Mouse (Mus musculus) CH12.LX (cell line): Measurements from ENCODE around the gene Gm45753. TPM values are rescaled to one million over a fixed set of nuclear protein-coding genes. Genes with fewer than 3 reads are reported as not detected.

Experiments
- DNase-seq: peaks from one replicate; pipeline ENCODE4 v3.0.0-alpha.2; 2013; ENCODE audit errors: extremely low read depth
- H3K27ac ChIP-seq: 2 replicates; pipeline ENCODE4 v1.5.1; 2012; ENCODE audit warnings: low read depth, mild to moderate bottlenecking, control low read depth, moderate library complexity; ENCODE audit not compliant: insufficient read depth
- H3K27me3 ChIP-seq: replicated peaks from 2 replicates; pipeline ENCODE3; 2012; ENCODE audit warnings: inconsistent platforms
- H3K36me3 ChIP-seq, 2 experiments: replicated peaks in 1 of 2; 2 replicates each; pipeline versions ENCODE3 to v1.6.1; 2012; ENCODE audit warnings: inconsistent platforms in 1 of 2, low read length in 1 of 2, mild to moderate bottlenecking in 1 of 2, mixed read lengths in 1 of 2, moderate library complexity in 1 of 2; ENCODE audit not compliant: control insufficient read depth in 1 of 2, insufficient read depth in 1 of 2
- H3K4me1 ChIP-seq, 2 experiments: 2 replicates each; pipeline ENCODE4 v1.6.1; 2012; ENCODE audit warnings: inconsistent platforms in 1 of 2, moderate library complexity in 1 of 2; ENCODE audit not compliant: insufficient read depth in 2 of 2, control insufficient read depth in 1 of 2
- H3K4me2 ChIP-seq: 2 replicates; pipeline ENCODE4 v1.6.1; 2012; ENCODE audit warnings: low read depth, mild to moderate bottlenecking, control low read depth; ENCODE audit not compliant: poor library complexity, insufficient read depth, severe bottlenecking
- H3K4me3 ChIP-seq, 3 experiments: fragments of 150-350 bp in 1 of 3; sonication (generic) in 1 of 3; replicated peaks in 1 of 3; 2 replicates each; pipeline versions ENCODE3 to v1.5.1; 2011 to 2012; ENCODE audit warnings: low read depth in 2 of 3, low read length in 2 of 3, mild to moderate bottlenecking in 2 of 3, moderate library complexity in 2 of 3, control low read depth in 1 of 3, improper control_type of control experiment in 1 of 3, inconsistent platforms in 1 of 3, mixed read lengths in 1 of 3; ENCODE audit not compliant: poor library complexity in 1 of 3
- H3K79me2 ChIP-seq: replicated peaks from 2 replicates; pipeline ENCODE4 v1.6.1; 2012; ENCODE audit warnings: mild to moderate bottlenecking, moderate library complexity; ENCODE audit not compliant: control insufficient read depth, poor library complexity, insufficient read depth, severe bottlenecking; ENCODE audit errors: extremely low read depth
- H3K9ac ChIP-seq: 2 replicates; pipeline ENCODE4 v1.6.1; 2012; ENCODE audit warnings: low read depth, mild to moderate bottlenecking, control low read depth, moderate library complexity; ENCODE audit not compliant: insufficient read depth
- H3K9me3 ChIP-seq: replicated peaks from 2 replicates; pipeline ENCODE3; 2012; ENCODE audit warnings: low read length, inconsistent platforms, mixed read lengths
- CTCF ChIP-seq, 2 experiments: IDR thresholded peaks in 1 of 2; conservative IDR thresholded peaks in 1 of 2; 2 replicates each; pipeline ENCODE4 v1.5.1; 2011 to 2012; ENCODE audit warnings: low read depth in 2 of 2, low read length in 2 of 2, improper control_type of control experiment in 1 of 2, inconsistent platforms in 1 of 2, mild to moderate bottlenecking in 1 of 2, moderate library complexity in 1 of 2
- EP300 ChIP-seq: IDR thresholded peaks from 2 replicates; pipeline ENCODE4 v1.6.1; 2011; ENCODE audit warnings: low read length, improper control_type of control experiment
- IRF4 ChIP-seq: IDR thresholded peaks from 2 replicates; pipeline ENCODE4 v1.6.1; 2014; ENCODE audit warnings: low read depth, mild to moderate bottlenecking, inconsistent platforms, low read length, improper control_type of control experiment
- JUN ChIP-seq: IDR thresholded peaks from 2 replicates; pipeline ENCODE4 v1.6.1; 2011; ENCODE audit warnings: low read depth, mild to moderate bottlenecking, low read length, improper control_type of control experiment, moderate library complexity; ENCODE audit not compliant: insufficient read depth
- JUND ChIP-seq: conservative IDR thresholded peaks from 2 replicates; pipeline ENCODE4 v1.6.1; 2011; ENCODE audit warnings: low read depth, low read length, improper control_type of control experiment
- KAT2A ChIP-seq: IDR thresholded peaks from 2 replicates; pipeline ENCODE4 v1.6.1; 2012; ENCODE audit warnings: low read length, improper control_type of control experiment, inconsistent platforms; ENCODE audit not compliant: insufficient replicate concordance
- MAX ChIP-seq: IDR thresholded peaks from 2 replicates; pipeline ENCODE4 v1.6.1; 2011; ENCODE audit warnings: low read length, improper control_type of control experiment
- MAZ ChIP-seq: IDR thresholded peaks from 2 replicates; pipeline ENCODE4 v1.6.1; 2012; ENCODE audit warnings: low read depth, mild to moderate bottlenecking, inconsistent platforms, low read length, improper control_type of control experiment, moderate library complexity
- MEF2A ChIP-seq: IDR thresholded peaks from 2 replicates; pipeline ENCODE4 v1.6.1; 2014; ENCODE audit warnings: low read depth, mild to moderate bottlenecking, inconsistent platforms, low read length, improper control_type of control experiment, borderline replicate concordance
- MXI1 ChIP-seq: IDR thresholded peaks from 2 replicates; pipeline ENCODE4 v1.6.1; 2011; ENCODE audit warnings: mild to moderate bottlenecking, low read depth, low read length, improper control_type of control experiment
- MYC ChIP-seq: IDR thresholded peaks from 2 replicates; pipeline ENCODE4 v1.6.1; 2011; ENCODE audit warnings: low read depth, mild to moderate bottlenecking, improper control_type of control experiment, low read length
- NELFE ChIP-seq: IDR thresholded peaks from 2 replicates; pipeline ENCODE4 v1.6.1; 2011; ENCODE audit warnings: low read depth, low read length, improper control_type of control experiment
- NRF1 ChIP-seq: IDR thresholded peaks from 2 replicates; pipeline ENCODE4 v1.6.1; 2014; ENCODE audit warnings: low read depth, mild to moderate bottlenecking, inconsistent platforms, low read length, improper control_type of control experiment, moderate library complexity
- POLR2A ChIP-seq: IDR thresholded peaks from 2 replicates; pipeline ENCODE4 v1.6.1; 2011; ENCODE audit warnings: low read depth, mild to moderate bottlenecking, improper control_type of control experiment, low read length
- SIN3A ChIP-seq: IDR thresholded peaks from 2 replicates; pipeline ENCODE4 v1.6.1; 2012; ENCODE audit warnings: low read length, improper control_type of control experiment, inconsistent platforms
- SMC3 ChIP-seq: IDR thresholded peaks from 2 replicates; pipeline ENCODE4 v1.6.1; 2011; ENCODE audit warnings: low read depth, low read length, improper control_type of control experiment
- TCF12 ChIP-seq: IDR thresholded peaks from 2 replicates; pipeline ENCODE4 v1.6.1; 2014; ENCODE audit warnings: low read depth, mild to moderate bottlenecking, inconsistent platforms, low read length, improper control_type of control experiment
- USF2 ChIP-seq: conservative IDR thresholded peaks from 2 replicates; pipeline ENCODE4 v1.6.1; 2011; ENCODE audit warnings: low read depth, low read length, improper control_type of control experiment
- ZC3H11A ChIP-seq: IDR thresholded peaks from 2 replicates; pipeline ENCODE4 v1.6.1; 2012; ENCODE audit warnings: low read depth, mild to moderate bottlenecking, inconsistent platforms, low read length, improper control_type of control experiment
- ZMIZ1 ChIP-seq: IDR thresholded peaks from 2 replicates; pipeline ENCODE4 v1.6.1; 2012; ENCODE audit warnings: low read depth, mild to moderate bottlenecking, inconsistent platforms, low read length, improper control_type of control experiment
- dilution Hi-C: fragments of 300-500 bp; cut with MboI; formaldehyde crosslinking; loops from 2 replicates; pipeline ENCODE4 v1.14.3; 2020; ENCODE audit warnings: low sequenced_read_pairs; ENCODE audit not compliant: extremely low pct_unique_long_range_greater_than_20kb, extremely low pct_ligation_motif_present
- in situ Hi-C: fragments of 300-500 bp; cut with MboI; formaldehyde crosslinking; loops from 3 replicates; pipeline ENCODE4 v1.14.3; 2019; ENCODE audit warnings: low sequenced_read_pairs, low pct_ligation_motif_present, low pct_unique_long_range_greater_than_20kb, mixed read lengths
- polyA plus RNA-seq: library from polyadenylated mRNA; unstranded; fragments of >175 nt; gene quantifications from 2 replicates; pipeline ENCODE4 v1.2.1, GENCODE M21; 2012; ENCODE audit warnings: low read depth; ENCODE audit not compliant: insufficient read length
- total RNA-seq, 2 experiments: library from RNA; depleted of rRNA; stranded (reverse); fragments of 300-350 nt in 1 of 2; fragments of >200 nt in 1 of 2; gene quantifications; 2 replicates each; pipeline ENCODE4 v1.2.3; 2012 to 2014

The Gm45753 gene
- total and polyA plus RNA-seq, 3 experiments = not detected

DNA sequence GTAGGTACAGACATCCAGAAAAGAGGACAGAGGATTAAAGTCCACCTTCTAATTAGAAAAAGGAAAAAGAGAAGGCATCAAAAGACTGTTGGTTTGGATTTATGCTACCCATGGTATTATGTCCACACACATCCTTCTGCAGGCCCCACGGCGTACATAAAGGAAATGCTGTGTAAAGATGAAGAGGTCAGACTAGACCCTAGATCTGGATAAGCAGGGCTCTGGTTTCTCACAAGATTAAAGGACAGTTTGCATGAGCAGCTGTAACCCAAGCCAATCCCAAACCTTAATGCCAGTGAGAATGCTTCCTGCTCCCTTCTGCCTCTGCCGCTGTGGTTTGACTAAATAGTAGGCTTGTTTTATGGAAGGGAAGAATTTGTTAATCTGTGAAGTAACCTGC is 30.8 kb downstream of the Gm45753 start:
- no peaks in the 10 kb centered on the region for H3K27me3 ChIP-seq
- H3K36me3 ChIP-seq = no peaks in the 10 kb centered on the region
- H3K27ac ChIP-seq = no peak overlapping the region
- no peaks in the 10 kb centered on the region for H3K4me1 ChIP-seq
- no peak overlapping the region for H3K9ac ChIP-seq
- no peak overlapping the region for H3K4me3 ChIP-seq
- in situ Hi-C loops = no loop called here
- no peak for DNase-seq
- dilution Hi-C loops = no loop called here
- no peak overlapping the region for H3K4me2 ChIP-seq
- TF ChIP-seq JUN (no peak), MAZ (no peak), EP300 (no peak), TCF12 (no peak), MEF2A (no peak), NELFE (no peak), SMC3 (no peak), ZC3H11A (no peak)
- TF ChIP-seq, all 38 proteins: peak for 0
- no peaks in the 10 kb centered on the region for H3K79me2 ChIP-seq
- H3K9me3 ChIP-seq = peaks cover 13% of the 10 kb centered on the region

GRCm38 (mm10) chr8:45274317-45274716 is 33.9 kb downstream of the Gm45753 start:
- Histone ChIP-seq H3K4me2 (no peak overlapping the region), H3K27ac (no peak overlapping the region), H3K4me1 (no peaks in the 10 kb centered on the region), H3K79me2 (no peaks in the 10 kb centered on the region), H3K9ac (no peak overlapping the region), H3K36me3 (no peaks in the 10 kb centered on the region), H3K9me3 (peaks cover 16% of the 10 kb centered on the region), H3K4me3 (no peak overlapping the region), H3K27me3 (no peaks in the 10 kb centered on the region)
- dilution Hi-C loops (no loop called here), in situ Hi-C loops (no loop called here)
- no peak for DNase-seq
- TF ChIP-seq POLR2A = no peak
- TF ChIP-seq NRF1 = no peak
- no peak for TF ChIP-seq KAT2A
- TF ChIP-seq MYC = no peak
- TF ChIP-seq JUND = no peak
- no peak for TF ChIP-seq IRF4
- TF ChIP-seq MXI1 = no peak
- TF ChIP-seq MAX = no peak
- TF ChIP-seq MEF2A = no peak
- TF ChIP-seq USF2 = no peak
- TF ChIP-seq ZMIZ1 = no peak
- TF ChIP-seq NELFE = no peak
- no peak for TF ChIP-seq SIN3A
- no peak for TF ChIP-seq TCF12
- no peak for TF ChIP-seq CTCF (conservative IDR thresholded peaks at IDR 0.05 in 1 of 2, IDR thresholded peaks at IDR 0.05 in 1 of 2; ENCODE audit: low read depth in 2 of 2, low read length in 2 of 2)
